Mouse (Mus musculus) layer of hippocampus, postnatal 14 days (tissue): Measurements from ENCODE around the gene Mrpl19. TPM values are rescaled to one million over a fixed set of nuclear protein-coding genes. Genes with fewer than 3 reads are reported as not detected.

ENCODE experiments used
- DNase-seq, 2 experiments: peaks; one replicate each; pipeline ENCODE4 v3.0.0; 2021 to 2022; ENCODE audit warnings: low spot score in 2 of 2, mixed read lengths in 1 of 2
- total RNA-seq, 2 experiments: library from RNA; stranded (reverse); gene quantifications; 2 replicates each; pipeline ENCODE4 v1.2.3; 2021

The Mrpl19 gene
- total RNA-seq, 2 experiments from 2014 or later, result 27.9 to 37.3 TPM

DNA sequence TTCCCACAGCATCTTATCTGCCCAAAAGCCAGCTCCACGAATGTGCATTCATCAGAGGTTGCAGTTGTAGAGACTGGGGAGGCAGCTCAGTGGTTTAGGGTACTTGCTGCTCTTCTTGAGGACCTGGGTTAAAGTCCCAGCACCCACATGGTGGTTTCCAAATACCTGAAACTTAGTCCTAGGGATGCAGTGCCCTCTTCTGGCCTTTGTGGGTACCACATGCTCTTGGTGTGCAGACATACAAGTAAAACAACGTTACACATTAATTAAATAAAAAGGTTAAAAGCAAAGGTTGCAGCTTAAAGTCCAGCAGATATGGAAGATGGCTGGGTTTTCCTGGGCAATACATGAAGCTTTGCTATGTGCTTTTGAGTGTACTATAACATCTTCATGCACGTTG lies 32.5 kb downstream of the Mrpl19 start:
- DNase-seq, result no peak

- no peak for DNase-seq
These were observed 36.4 kb downstream of the Mrpl19 start for GRCm38 (mm10) chr6:81929402-81929801.

DNA sequence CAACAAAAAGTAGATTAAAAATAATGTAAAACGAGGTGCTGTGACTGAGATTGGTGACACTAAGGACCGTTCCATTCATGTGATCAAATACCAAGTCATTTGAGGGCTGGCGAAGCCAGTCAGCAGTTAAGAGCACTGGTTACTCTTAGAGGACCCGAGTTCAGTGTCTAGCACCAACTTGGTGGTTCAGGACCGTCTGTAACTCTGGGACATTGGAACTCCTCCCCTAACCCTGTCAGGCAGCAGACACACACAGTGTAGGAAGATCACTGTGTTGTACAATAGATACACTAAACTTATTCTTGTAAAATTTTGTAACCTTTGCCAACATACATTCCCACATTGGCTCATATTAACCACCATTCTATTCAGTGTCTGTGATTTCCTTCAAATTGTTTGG lies 41.5 kb downstream of the Mrpl19 start:
- DNase-seq, result no peak

DNA sequence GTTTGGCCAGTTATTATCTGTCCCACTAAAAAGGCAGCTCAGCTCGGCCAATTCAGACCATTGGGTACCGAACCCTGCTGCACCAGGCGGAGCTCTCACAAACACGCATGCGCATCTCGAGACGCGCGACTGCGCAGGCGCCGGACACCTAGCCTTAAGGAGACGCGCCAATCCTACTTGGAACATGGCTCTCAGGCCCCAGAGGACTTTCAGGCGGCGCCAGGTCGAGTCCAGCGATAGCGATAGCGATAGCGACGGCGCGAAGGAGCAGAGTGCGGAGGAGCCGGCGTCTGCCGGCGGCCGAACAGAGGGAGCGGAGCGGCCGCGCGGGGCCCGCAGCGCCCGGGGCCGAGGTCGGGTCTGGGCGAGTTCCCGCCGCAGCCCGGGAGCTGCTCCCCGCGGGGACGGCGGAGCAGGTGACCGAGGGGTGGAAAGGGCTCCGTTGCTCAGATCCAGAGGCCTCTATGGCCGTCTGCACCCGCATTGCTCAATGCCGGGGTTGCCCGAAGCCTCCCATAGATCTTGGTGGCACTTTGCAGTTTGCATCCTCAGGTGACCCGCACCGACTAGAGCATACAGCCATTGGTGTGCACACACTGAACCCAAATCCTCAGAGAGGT lies 42.1 kb downstream of the Mrpl19 start, which contains the start of gene Gcfc2:
Gcfc2 (plus strand) TSS at position 147 of the 620 bp plus-strand sequence.
- DNase-seq, result peak; percentile 92 to 95

DNA sequence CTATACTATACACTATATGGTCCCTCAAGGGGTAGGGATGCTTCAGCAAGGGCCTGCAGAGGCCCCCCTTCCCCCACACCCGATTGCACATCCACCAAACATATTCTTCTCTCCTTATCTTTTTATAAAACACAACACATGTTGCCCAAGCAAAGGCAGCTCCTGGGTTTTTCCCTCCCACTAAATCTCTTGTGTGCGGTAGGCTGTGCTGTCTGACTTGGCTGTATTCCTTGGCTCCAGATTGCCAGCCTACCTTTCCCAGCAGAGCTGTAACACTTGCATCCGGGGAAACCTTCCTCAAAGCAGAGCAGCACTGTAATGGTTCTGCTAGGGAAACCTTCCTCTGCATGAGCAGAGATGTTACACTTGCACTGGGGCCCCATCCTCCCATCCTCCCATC lies 53.6 kb downstream of the Mrpl19 start:
- DNase-seq, result peak; percentile 19 to 55

DNA sequence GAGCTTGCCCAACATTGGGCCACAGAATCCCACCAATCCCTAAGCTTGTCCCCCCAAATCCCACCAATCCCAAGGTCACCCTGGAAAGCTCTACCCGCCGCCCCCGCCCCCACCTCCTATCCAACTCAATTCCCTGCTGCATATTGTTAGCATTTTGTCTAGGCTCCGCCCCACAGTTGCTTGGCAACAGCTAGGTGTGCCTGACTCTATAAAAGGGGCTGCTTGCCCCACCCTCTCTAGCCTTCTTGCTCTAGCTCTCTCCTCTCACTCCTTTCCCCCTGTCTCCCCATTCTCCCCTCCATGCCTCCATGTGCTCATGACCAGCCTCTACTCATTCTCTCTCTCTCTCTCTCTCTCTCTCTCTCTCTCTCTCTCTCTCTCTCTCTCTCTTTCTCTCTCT lies 54.0 kb downstream of the Mrpl19 start:
- no peak for DNase-seq

DNA sequence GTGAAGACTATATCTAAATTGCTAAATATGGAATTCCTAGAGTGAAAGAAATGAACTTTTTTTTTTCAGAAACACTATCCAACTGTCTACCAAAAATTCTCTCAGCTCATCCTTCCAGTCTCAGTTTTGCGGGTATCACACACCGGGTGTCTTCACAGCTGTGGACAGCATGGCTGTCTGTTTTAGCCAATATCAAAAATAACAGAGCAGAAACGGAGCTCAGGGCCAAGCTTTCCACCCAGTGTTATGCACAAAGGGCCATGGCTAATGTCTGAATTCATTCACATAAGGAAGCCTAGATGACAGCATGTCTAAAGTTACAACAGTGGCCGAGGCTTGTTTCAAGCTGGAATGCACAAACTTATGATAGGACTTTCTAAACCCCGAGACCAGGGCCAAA lies 54.5 kb downstream of the Mrpl19 start:
- no peak for DNase-seq

GRCm38 (mm10) chr6:81910302-81910855 lies 55.4 kb downstream of the Mrpl19 start:
- DNase-seq, result no peak

Other genes with a start within 250 kb of the Mrpl19 start
- gene Gcfc2, start 42.3 kb downstream of the Mrpl19 start, total RNA-seq, result 10 to 100 TPM; 14.0 to 14.8 TPM
- gene Eva1a, start 75.1 kb upstream of the Mrpl19 start, total RNA-seq, result 10 to 100 TPM; 16.2 to 17.9 TPM